Mouse (Mus musculus) kidney, postnatal 25 days (tissue): ENCODE data around the gene Bcl7a.

Source experiments
- DNase-seq, 2 experiments: peaks; one replicate each; pipeline ENCODE4 v3.0.0; 2021; ENCODE audit warnings: mixed read lengths in 2 of 2

Gene Bcl7a

DNA sequence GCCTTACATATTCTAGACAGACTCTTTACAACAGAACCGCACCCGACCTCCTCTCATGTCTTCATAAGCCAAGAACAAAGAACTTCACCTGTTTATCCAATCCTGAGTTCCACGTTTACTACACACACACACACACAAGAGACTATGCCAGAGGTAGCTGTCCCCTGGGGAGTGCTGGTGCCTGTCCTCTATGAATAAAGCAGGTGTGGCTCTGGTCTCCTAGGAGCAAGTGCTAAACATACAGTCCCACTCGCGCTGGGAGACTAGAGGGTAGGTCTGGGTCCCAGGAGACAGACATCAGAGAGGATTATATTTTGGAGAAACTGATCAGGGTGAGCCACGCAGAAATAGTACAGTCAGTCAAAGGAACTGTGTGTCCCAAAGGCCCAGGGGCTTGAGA is 10.1 kb upstream of the Bcl7a start:
- no peak for DNase-seq

DNA sequence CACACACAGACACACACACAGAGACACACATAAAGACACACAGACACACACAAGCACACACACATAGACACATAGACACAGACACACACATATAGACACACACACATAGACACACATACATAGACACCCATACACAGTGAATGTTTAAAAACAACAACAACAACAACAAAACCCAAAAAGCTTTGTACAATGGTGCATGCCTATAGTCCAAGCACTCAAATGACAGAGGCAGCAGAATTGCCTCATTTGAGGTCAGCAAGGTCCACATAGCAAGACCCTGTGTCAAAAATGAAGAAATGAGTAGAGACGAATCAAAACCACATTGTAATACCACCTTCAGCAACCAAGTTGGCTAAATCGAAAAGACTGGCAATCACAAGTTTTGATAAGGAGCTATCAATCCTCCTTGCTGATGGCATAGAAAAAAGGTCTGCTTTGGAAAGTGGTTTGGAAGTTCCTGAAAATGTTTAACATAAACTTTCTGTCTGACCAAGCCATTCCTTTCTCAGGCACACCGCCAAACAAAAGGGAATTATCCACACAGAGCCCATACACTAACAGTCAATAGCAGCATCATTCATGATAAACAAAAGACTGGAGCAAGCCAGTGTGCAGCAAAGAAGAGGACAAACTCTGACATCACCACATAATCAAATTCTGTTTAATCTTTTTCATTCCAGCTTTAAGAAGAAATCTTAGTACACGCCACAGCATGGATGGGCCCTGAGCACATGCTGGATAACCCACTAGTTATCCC is 7.3 kb upstream of the Bcl7a start:
- DNase-seq = no peak

GRCm38 (mm10) chr5:123338463-123338862 is 5.2 kb upstream of the Bcl7a start:
- no peak for DNase-seq

- no peak for DNase-seq
Observed at GRCm38 (mm10) chr5:123344628-123344962, 961 bp downstream of the Bcl7a start.

GRCm38 (mm10) chr5:123344963-123345852 is 1.6 kb downstream of the Bcl7a start:
- DNase-seq = peak; percentile 66 to 84

GRCm38 (mm10) chr5:123345853-123346654 is 2.4 kb downstream of the Bcl7a start:
- peak; percentile 82 to 90 for DNase-seq

- DNase-seq = peak; percentile 70 to 89
Observed at GRCm38 (mm10) chr5:123346701-123347270, 3.2 kb downstream of the Bcl7a start.

DNA sequence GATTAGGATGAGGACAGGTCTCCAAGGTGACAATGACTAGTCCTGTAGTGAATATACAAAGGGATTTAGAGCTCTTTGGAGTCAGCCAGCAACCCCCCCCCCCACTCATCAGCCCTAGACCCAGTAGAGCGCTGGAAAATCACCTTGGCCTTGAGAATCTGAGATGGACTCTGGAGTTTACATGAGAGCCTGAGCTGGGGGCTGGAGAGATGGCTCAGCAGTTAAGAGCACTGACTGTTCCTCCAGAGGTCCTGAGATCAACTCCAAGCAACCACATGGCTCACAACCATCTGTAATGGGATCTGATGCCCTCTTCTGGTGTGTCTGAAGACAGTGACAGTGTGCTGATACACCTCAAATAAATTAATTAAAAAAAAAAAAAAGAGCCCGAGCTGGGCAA is 4.4 kb downstream of the Bcl7a start:
- DNase-seq = peak in 1 of 2 experiments; percentile 62

DNA sequence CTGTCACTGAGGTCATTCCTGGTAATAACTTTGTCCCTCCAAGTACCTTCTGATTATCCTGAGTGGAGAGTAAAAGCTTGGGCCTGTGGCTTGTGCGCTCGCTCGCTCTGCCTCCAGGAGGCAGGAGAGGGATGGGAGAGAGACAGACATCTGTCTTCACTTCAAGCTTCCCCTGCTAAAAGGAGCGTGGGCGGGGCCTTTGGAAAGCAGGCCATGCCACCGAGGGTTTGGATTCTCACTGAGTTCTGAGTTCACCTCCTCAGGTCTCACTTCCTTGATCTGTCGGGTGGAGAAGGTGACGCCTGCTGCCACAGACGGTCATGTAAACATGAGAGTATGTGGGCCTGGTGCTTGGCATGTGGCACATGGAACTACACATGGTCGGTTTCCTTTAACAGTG is 6.8 kb downstream of the Bcl7a start:
- DNase-seq = peak; percentile 65 to 80

GRCm38 (mm10) chr5:123355918-123356317 is 12.3 kb downstream of the Bcl7a start:
- DNase-seq = peak; percentile 74 to 90

DNA sequence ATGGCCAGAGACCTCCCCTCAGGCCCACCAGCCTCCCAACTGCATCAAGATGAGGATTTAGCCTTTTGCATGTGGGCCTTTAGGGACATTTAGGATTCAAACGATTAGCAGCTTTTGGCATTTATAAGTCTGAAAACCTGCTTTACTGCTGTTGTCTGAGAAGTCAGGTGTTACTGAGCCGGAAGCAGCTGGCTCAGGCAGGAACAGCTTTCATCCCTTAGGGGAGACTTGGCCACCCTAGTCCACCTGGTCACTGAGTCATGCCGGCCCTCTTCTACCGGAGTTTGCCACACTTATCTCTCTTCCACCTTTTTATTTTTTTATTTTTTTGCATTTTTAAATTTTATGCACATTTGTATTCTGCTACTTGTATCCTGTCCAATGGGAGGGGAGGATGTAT is 13.6 kb downstream of the Bcl7a start:
- peak in 1 of 2 experiments; percentile 58 for DNase-seq

DNA sequence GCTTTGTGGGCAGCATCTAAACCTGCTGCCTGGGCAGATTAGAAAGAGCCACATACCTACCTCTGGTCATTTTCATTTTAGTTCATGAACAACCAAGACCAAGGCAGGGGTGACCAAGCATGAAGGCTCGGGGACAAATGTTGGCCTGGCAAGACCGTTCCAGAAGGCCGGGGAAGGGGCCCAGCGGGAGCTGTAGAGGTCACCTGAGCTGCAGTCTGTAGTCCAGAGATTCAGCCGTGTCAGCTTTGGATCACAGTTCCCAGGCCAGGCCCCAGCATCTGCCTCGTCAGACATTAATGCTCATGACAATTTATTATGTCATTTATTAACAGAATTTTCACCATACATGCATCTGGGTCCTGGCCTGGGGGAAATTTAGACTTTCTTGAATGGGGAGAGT is 15.8 kb downstream of the Bcl7a start:
- DNase-seq = peak; percentile 83 to 96

DNA sequence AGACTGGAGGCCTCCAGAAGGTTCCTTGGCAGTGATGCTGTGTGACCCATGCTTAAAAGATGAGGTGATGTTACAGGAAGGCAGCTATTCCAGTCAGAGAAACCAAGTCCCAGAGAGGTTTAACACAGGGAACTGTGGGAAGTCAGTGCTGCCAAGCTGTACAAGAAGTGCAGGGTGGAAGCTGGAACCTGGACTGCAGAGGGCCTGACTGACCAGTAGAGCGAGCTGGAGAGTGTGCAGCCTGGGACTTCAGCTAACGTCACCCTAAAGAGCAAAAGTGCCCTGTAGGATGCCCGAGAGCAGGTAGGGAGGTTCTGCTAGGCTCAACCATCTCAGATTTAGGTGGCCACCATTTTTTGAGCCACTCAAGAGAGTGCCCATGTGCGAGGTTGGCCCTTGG is 19.3 kb downstream of the Bcl7a start:
- peak in 1 of 2 experiments; percentile 69 for DNase-seq

DNA sequence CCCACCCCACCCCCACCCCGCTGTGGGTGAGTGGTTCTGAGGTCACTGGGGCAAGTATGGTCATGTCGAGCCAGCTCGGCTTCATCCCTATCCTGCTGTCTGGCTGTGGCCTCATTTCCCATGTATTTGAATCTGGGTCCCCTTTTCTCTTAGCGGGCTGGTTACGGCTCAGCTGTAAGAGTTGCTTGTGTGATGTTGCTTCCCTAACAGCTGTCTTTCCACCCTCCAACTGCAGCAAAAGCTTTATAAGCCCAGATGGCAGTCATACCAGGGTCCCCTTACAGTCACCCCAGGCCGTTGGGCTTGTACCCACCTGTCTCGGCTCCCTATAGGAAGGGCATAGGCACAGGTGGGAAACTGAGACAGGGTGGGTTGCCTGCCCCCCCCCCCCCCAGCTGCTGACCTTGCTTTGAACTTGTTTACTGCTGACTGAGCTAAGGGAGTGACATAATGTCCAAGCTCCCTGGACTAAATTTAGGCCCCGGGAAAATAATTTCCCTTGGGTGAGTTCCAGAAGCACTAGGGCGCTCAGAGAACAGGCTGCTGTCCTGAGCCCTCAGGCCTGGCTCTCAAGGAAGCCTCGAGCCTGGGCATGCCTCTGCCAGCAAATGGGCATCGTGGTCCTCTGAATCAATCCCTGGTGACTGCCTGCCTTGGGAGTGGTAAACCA is 20.8 kb downstream of the Bcl7a start:
- peak; percentile 76 to 92 for DNase-seq

GRCm38 (mm10) chr5:123368869-123369488 is 25.3 kb downstream of the Bcl7a start:
- DNase-seq = peak; percentile 60 to 67

GRCm38 (mm10) chr5:123370049-123370448 is 26.4 kb downstream of the Bcl7a start:
- peak; percentile 45 to 67 for DNase-seq

GRCm38 (mm10) chr5:123375262-123375661 is 31.6 kb downstream of the Bcl7a start:
- DNase-seq = no peak

GRCm38 (mm10) chr5:123375793-123376452 is 32.3 kb downstream of the Bcl7a start:
- peak in 1 of 2 experiments; percentile 48 for DNase-seq

GRCm38 (mm10) chr5:123376569-123376968 is 32.9 kb downstream of the Bcl7a start:
- peak; percentile 94 to 96 for DNase-seq

DNA sequence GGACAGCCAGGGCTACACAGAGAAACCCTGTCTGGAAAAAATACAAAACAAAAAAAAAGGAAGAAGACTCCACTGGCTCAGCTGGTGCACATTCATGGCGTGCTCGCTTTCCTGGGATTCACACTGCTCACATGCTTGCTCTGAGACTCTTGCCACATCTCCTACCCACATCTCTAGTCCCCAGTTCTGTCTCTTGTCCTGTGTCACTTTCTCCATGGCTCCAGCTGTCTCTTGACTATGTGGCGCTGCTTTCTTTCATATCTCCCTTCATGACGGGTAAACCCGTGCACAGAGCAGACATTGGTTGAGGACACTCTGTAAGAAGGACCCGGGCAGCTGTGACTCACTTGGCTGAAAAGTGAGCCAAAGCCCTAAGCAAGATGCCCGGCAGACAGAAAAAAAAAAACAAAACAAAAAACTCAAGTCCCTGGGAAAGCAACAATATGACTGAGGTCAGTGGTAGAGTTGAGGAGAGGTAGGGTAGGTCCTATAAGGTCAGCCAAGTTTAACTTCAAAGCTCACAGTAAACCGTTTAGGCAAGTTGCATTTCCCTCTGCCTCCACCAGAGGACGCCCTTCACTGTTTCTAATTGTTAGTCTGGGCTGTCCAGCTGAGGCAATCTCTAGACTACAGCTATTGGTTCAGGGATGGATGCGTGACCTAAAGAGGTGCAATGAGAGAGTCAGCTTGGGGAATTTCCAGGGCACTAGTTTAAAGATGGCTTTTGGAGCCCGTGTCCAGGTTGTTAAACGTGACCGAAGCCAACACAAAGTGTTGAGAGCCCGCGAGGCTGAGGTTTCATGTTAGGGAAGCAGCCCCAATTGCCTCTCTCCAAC is 33.7 kb downstream of the Bcl7a start:
- peak; percentile 77 to 84 for DNase-seq
